Mouse (Mus musculus): ENCODE results near the gene Ccdc167. TPM values are rescaled to one million over a fixed set of nuclear protein-coding genes. Genes with fewer than 3 reads are reported as not detected.

The Ccdc167 gene
- polyA plus RNA-seq, 1 experiment from 2014 or later, result 13.5 TPM

GRCm38 (mm10) chr17:29737849-29738804, 21.3 kb upstream of the Ccdc167 start:
- Histone ChIP-seq H3K9ac (no peak overlapping the region), H3K36me3 (replicated peaks; ENCODE audit: control insufficient read depth, insufficient read depth) (no peaks in the 10 kb centered on the region), H3K27me3 (ENCODE audit: control insufficient read depth, insufficient read depth, low read length) (no peaks in the 10 kb centered on the region), H3K4me1 (replicated peaks; ENCODE audit: control insufficient read depth, insufficient read depth, low read length) (peaks cover 22% of the 10 kb centered on the region), H3K27ac (peak overlapping the region; percentile 55; the same call in 1 of the 2 replicates), H3K9me3 (ENCODE audit: control insufficient read depth, low read length) (no peaks in the 10 kb centered on the region), H3K4me3 (replicated peaks; ENCODE audit: low read length) (no peak overlapping the region), H3K4me2 (replicated peaks) (0 out of 2 replicates have a peak overlapping the region, but pooled peaks have one; percentile 5)
- WGBS, result 24% methylated on average over 22 of the region's 22 CpGs
- DNase-seq (ENCODE audit: low spot score) (peak; percentile 80), ATAC-seq (ENCODE audit: low FRiP score) (peak; percentile 74)

GRCm38 (mm10) chr17:29736448-29737014, 19.7 kb upstream of the Ccdc167 start:
- 0 out of 2 replicates have a peak overlapping the region, but pooled peaks have one; percentile 26 for H3K9ac ChIP-seq
- no peak for DNase-seq (ENCODE audit: low spot score)
- H3K27me3 ChIP-seq (ENCODE audit: control insufficient read depth, insufficient read depth, low read length), result no peaks in the 10 kb centered on the region
- H3K4me2 ChIP-seq (replicated peaks), result no peak overlapping the region
- H3K4me1 ChIP-seq (replicated peaks; ENCODE audit: control insufficient read depth, insufficient read depth, low read length), result peaks cover 26% of the 10 kb centered on the region
- ATAC-seq (ENCODE audit: low FRiP score), result no peak
- H3K36me3 ChIP-seq (replicated peaks; ENCODE audit: control insufficient read depth, insufficient read depth), result no peaks in the 10 kb centered on the region
- WGBS, result 21% methylated on average over 15 of the region's 15 CpGs
- no peak overlapping the region for H3K4me3 ChIP-seq (replicated peaks; ENCODE audit: low read length)
- no peaks in the 10 kb centered on the region for H3K9me3 ChIP-seq (ENCODE audit: control insufficient read depth, low read length)
- H3K27ac ChIP-seq, result peak overlapping the region; percentile 79

GRCm38 (mm10) chr17:29732522-29732921, 15.7 kb upstream of the Ccdc167 start:
- H3K4me1 ChIP-seq (replicated peaks; ENCODE audit: control insufficient read depth, insufficient read depth, low read length), result peaks cover 27% of the 10 kb centered on the region
- H3K36me3 ChIP-seq (replicated peaks; ENCODE audit: control insufficient read depth, insufficient read depth), result no peaks in the 10 kb centered on the region
- DNase-seq (ENCODE audit: low spot score) (no peak), ATAC-seq (ENCODE audit: low FRiP score) (no peak)
- H3K9ac ChIP-seq, result no peak overlapping the region
- H3K4me3 ChIP-seq (replicated peaks; ENCODE audit: low read length), result no peak overlapping the region
- H3K27ac ChIP-seq, result no peak overlapping the region
- H3K4me2 ChIP-seq (replicated peaks), result no peak overlapping the region
- no peaks in the 10 kb centered on the region for H3K27me3 ChIP-seq (ENCODE audit: control insufficient read depth, insufficient read depth, low read length)
- no peaks in the 10 kb centered on the region for H3K9me3 ChIP-seq (ENCODE audit: control insufficient read depth, low read length)
- 77% methylated on average over 2 of the region's 2 CpGs for WGBS

- ATAC-seq (ENCODE audit: low FRiP score), result no peak
- DNase-seq (ENCODE audit: low spot score), result no peak
- Histone ChIP-seq H3K4me3 (replicated peaks; ENCODE audit: low read length) (no peak overlapping the region), H3K9ac (no peak overlapping the region), H3K27ac (peak overlapping the region; percentile 74), H3K4me2 (replicated peaks) (no peak overlapping the region), H3K36me3 (replicated peaks; ENCODE audit: control insufficient read depth, insufficient read depth) (no peaks in the 10 kb centered on the region), H3K27me3 (ENCODE audit: control insufficient read depth, insufficient read depth, low read length) (no peaks in the 10 kb centered on the region), H3K9me3 (ENCODE audit: control insufficient read depth, low read length) (no peaks in the 10 kb centered on the region), H3K4me1 (replicated peaks; ENCODE audit: control insufficient read depth, insufficient read depth, low read length) (peaks cover 25% of the 10 kb centered on the region)
- 35% methylated on average over 6 of the region's 6 CpGs for WGBS
Observed at GRCm38 (mm10) chr17:29731953-29732325, 15.1 kb upstream of the Ccdc167 start.

- no peaks in the 10 kb centered on the region for H3K27me3 ChIP-seq (ENCODE audit: control insufficient read depth, insufficient read depth, low read length)
- H3K9ac ChIP-seq, result 0 out of 2 replicates have a peak overlapping the region, but pooled peaks have one; percentile 4
- 26% methylated on average over 12 of the region's 12 CpGs for WGBS
- no peaks in the 10 kb centered on the region for H3K36me3 ChIP-seq (replicated peaks; ENCODE audit: control insufficient read depth, insufficient read depth)
- H3K4me1 ChIP-seq (replicated peaks; ENCODE audit: control insufficient read depth, insufficient read depth, low read length), result peaks cover 25% of the 10 kb centered on the region
- ATAC-seq (ENCODE audit: low FRiP score) (0 out of 2 replicates have a peak, but pooled peaks have one; percentile 33), DNase-seq (ENCODE audit: low spot score) (no peak)
- H3K4me2 ChIP-seq (replicated peaks), result no peak overlapping the region
- H3K27ac ChIP-seq, result peak overlapping the region; percentile 74
- no peaks in the 10 kb centered on the region for H3K9me3 ChIP-seq (ENCODE audit: control insufficient read depth, low read length)
- no peak overlapping the region for H3K4me3 ChIP-seq (replicated peaks; ENCODE audit: low read length)
Observed at GRCm38 (mm10) chr17:29731266-29731952, 14.6 kb upstream of the Ccdc167 start.

GRCm38 (mm10) chr17:29730510-29731265, 13.8 kb upstream of the Ccdc167 start:
- no peak overlapping the region for H3K4me2 ChIP-seq (replicated peaks)
- H3K4me1 ChIP-seq (replicated peaks; ENCODE audit: control insufficient read depth, insufficient read depth, low read length), result peaks cover 20% of the 10 kb centered on the region
- H3K4me3 ChIP-seq (replicated peaks; ENCODE audit: low read length), result no peak overlapping the region
- ATAC-seq (ENCODE audit: low FRiP score), result peak; percentile 49; the same call in 1 of the 2 replicates
- H3K9me3 ChIP-seq (ENCODE audit: control insufficient read depth, low read length), result no peaks in the 10 kb centered on the region
- WGBS, result 15% methylated on average over 13 of the region's 13 CpGs
- no peaks in the 10 kb centered on the region for H3K36me3 ChIP-seq (replicated peaks; ENCODE audit: control insufficient read depth, insufficient read depth)
- 0 out of 2 replicates have a peak overlapping the region, but pooled peaks have one; percentile 4 for H3K9ac ChIP-seq
- peak overlapping the region; percentile 74 for H3K27ac ChIP-seq
- no peaks in the 10 kb centered on the region for H3K27me3 ChIP-seq (ENCODE audit: control insufficient read depth, insufficient read depth, low read length)
- peak; percentile 59 for DNase-seq (ENCODE audit: low spot score)

- Histone ChIP-seq H3K4me1 (replicated peaks; ENCODE audit: control insufficient read depth, insufficient read depth, low read length) (peaks cover 16% of the 10 kb centered on the region), H3K27me3 (ENCODE audit: control insufficient read depth, insufficient read depth, low read length) (no peaks in the 10 kb centered on the region), H3K9me3 (ENCODE audit: control insufficient read depth, low read length) (no peaks in the 10 kb centered on the region), H3K36me3 (replicated peaks; ENCODE audit: control insufficient read depth, insufficient read depth) (no peaks in the 10 kb centered on the region), H3K27ac (no peak overlapping the region), H3K4me3 (replicated peaks; ENCODE audit: low read length) (no peak overlapping the region), H3K9ac (no peak overlapping the region), H3K4me2 (replicated peaks) (no peak overlapping the region)
- no peak for DNase-seq (ENCODE audit: low spot score)
- 66% methylated on average over 8 of the region's 8 CpGs for WGBS
- ATAC-seq (ENCODE audit: low FRiP score), result no peak
Observed at GRCm38 (mm10) chr17:29728082-29728481, 11.2 kb upstream of the Ccdc167 start.

GRCm38 (mm10) chr17:29725027-29725620, 8.3 kb upstream of the Ccdc167 start:
- ATAC-seq (ENCODE audit: low FRiP score) (no peak), DNase-seq (ENCODE audit: low spot score) (no peak)
- Histone ChIP-seq H3K36me3 (replicated peaks; ENCODE audit: control insufficient read depth, insufficient read depth) (no peaks in the 10 kb centered on the region), H3K9ac (no peak overlapping the region), H3K4me3 (replicated peaks; ENCODE audit: low read length) (no peak overlapping the region), H3K27ac (no peak overlapping the region), H3K4me2 (replicated peaks) (no peak overlapping the region), H3K27me3 (ENCODE audit: control insufficient read depth, insufficient read depth, low read length) (no peaks in the 10 kb centered on the region), H3K9me3 (ENCODE audit: control insufficient read depth, low read length) (no peaks in the 10 kb centered on the region), H3K4me1 (replicated peaks; ENCODE audit: control insufficient read depth, insufficient read depth, low read length) (no peaks in the 10 kb centered on the region; the same call in 1 of the 2 replicates)
- 57% methylated on average over 6 of the region's 6 CpGs for WGBS
